Mouse (Mus musculus): Measurements from ENCODE around the gene Mtss1l.

Gene Mtss1l

DNA sequence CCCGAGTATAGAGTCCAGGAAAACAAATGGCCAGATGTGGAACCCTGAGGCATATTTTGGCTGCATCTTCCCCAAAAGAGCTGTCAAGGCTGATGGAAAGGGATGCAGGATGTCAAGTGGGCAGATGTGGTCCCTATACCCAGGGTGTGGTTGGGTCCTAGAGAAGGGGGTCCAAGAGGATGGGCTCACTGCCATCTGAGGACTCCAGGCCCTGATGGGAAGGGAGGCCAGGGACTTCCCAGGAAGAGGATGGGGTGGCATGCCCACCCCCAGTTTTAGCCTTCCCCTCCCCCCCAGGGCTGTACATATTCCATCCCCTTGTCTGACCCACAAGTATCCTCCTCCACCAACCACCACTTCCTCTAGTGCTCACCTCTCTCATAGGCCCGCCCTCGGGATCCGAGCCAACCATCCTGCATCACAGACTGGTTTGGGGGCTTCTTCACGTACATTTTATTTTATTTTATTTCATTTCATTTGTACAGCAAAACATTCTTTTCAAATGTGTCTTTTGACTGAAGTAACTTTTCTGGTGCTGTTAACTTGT lies 19.4 kb downstream of the Mtss1l start:
- no peak for DNase-seq (ENCODE audit: low read depth)

DNA sequence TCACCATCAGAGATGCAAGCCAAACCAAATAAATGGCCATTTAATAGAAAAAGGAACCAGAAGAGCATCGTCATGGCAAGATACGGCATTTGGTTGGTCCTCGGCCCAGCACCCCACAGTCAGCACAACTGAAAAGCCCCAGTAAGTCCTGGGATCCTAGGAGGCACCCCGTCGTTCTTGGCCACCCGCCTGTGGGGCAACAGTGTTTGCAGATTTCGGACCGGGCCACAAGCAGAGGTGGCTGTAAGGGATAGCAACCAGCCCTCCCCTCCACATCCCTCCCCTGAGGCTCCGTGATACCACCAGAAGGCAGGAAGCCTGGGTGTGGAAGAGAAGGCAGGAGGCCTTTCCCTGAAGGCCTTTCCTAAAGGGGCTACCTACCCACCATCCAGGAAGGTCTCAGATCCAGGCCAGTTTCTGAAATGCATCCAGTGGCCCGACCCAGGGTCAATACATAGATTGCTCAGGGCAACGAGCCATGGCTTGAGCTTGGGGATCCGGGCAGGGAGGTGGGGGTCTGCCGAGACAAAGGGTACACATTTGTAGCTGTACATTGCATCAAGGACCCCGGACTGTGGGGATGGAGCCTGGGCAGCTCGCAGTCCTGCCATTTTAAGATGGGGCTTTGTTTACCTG lies 20.7 kb downstream of the Mtss1l start:
- no peak for DNase-seq (ENCODE audit: low read depth)

DNA sequence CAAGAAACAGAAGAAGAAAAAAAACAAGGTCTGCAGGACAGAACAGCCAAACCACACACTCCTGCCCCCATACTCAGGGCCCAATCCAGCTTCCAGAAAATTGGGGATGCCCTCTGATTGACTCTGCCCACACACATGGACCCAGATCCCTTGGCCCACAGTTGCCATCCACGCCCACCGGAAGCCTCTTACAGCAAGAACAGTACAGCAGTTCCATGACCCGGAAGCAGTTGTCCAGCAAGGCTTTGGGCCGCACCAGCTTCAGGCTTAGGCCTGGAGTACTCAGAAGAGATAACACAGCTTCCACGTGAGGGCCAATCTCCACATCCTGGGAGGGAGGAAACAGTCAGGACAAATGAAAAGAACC lies 21.2 kb downstream of the Mtss1l start:
- no peak for DNase-seq (ENCODE audit: low read depth)

DNA sequence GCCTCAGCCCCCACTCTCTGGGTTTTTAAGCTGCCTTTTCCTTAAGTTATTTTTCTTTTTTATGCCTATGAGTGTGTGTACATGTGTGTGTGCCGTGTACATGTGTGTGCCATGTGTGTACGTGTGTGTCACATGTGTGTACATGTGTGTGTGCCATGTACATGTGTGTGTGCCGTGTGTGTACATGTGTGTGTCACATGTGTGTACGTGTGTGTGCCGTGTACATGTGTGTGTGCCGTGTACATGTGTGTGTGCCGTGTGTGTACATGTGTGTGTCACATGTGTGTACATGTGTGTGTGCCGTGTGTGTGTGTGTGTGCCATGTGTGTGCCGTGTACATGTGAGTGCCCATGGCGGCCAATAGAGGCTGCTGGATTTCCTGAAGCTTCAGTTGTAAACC lies 23.9 kb downstream of the Mtss1l start:
- no peak for DNase-seq (ENCODE audit: low read depth)

DNA sequence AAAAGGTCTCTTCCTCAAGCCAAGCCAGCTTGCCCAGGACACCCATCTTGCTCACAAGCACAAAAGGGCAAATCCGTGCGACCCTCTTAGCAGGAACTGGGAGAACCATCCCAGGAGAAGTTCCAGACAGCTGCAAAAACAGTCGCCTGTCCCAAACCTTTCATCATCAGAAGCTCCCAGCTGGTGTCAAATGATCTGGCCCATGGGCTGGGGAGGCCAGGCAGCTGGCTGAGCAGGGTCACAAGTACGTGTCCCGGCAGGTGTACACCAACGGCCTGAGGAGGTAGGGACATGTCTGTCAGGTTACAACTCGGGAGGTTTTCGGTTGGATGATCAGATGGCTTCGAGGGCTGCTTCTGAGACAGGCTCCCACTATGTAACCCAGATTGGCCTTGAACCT lies 25.4 kb downstream of the Mtss1l start:
- no peak for DNase-seq (ENCODE audit: low read depth)

DNA sequence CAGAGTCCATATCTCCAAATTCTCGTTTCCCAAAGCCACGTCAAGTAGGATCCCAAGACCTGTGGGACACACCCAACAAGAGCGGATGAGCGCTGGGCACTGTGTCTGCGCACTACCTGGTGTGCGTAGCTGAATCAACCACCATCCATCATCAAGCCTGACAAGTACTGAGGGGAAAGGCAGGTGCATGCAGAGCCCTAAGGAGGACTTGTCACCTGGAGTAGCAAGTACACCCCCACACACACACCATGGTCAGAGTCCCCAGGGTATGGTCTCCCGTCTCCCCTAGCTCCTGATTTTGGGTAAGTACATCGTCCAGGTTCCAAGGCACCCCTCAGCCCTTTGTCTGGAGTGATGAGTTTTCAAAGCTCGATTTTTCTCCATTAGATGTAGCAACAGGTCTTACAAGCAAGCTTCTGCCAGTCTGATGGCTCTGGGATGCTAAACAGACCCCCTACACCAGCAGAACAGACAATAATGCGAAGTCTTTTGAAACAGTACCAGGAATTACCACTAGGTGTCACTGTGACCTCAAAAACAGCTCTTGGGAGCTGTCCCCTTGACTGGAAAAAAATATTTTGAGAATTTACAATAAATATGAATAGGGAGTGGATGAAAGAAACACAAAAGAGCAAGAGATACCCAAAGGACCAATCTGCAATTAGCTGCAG lies 28.4 kb downstream of the Mtss1l start:
- DNase-seq (ENCODE audit: low read depth): peak; percentile 56

DNA sequence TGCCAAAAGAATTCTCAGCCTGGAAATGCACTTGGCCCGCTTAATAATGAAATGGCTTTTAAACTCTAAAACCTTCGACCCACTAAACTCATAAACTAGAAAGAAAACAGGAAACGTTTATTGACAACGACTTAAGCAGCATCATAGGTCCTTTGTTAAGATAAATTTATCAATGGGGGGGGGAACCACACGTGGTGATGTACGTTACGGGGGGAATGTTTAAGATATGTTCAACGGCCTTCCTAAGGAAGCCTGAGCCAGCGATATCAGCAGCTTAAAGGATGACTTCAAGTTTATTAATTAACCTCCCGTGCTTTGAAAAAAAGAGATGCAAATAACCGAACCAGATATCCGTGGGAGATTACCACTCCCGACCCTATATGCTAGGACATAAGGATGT lies 29.0 kb downstream of the Mtss1l start:
- DNase-seq (ENCODE audit: low read depth): no peak

DNA sequence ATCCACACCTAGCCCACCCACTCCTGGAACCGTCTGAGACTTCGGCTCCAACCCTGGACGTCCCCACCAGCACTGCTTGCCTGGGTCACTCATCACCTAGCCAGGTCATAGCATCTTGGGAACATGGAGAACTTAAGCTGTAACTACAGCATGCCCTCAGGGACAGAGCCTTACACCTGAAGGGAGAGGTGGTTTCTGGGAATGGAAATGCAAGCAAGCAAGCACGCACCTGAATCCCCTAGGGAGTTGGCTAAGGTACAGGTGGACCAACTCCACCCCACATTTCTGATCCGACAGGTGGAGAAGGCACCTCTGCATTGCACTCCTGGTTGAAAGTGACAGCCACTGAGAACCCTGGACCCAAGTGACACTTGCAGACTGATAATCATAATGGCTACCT lies 30.2 kb downstream of the Mtss1l start:
- no peak for DNase-seq (ENCODE audit: low read depth)

DNA sequence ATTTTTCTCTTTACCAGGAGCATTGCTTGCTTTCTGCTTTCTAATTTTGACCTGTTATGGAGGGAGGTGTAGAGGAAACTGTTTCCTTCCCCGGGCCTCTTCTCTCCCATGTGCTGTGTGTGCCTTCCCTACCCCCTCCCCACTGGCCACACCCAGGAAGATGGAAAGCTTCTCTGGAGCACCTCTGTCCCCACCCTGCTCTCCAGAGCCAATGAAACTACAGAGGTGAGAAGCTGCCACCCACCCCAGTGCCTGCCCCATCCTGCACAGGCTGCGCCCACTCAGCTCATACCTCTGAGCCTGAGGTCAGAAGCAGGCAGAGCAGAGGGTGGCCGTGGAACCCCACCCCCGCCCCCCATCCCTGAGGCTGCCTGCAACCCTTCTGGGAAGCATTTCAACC lies 33.4 kb downstream of the Mtss1l start:
- DNase-seq (ENCODE audit: low read depth): no peak

DNA sequence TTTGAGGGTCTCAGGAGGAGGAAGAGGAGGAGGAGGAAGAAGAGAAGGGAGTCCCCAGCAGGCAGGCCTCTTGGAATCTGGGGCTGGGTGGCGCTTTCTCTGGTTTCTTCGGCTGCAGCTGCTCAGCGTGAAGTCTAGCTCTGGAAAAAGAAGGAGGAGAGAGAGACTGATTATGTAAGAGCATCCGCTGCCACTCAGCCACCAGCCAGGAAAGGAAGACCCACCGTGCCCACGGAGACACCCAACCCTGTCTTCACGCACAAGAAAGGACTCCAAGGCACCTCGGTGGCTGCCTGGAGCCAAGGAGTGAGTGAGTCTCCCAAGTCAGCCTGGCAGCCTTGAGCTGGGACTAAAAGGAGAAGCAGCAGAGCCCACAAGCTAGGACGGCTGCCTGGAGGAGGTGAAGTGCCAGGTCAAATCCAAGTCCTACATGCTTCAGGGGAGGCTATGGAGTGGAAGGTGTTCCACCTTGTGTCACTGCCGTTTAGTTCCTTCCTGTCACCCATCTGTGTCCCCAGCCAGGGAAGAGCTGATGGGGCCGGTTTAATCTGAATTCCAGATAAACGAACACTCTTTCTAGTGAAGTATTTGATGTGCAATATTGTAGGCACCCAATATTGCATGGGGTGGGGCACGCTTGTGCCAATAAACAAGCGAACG lies 34.4 kb downstream of the Mtss1l start:
- no peak for DNase-seq (ENCODE audit: low read depth)

DNA sequence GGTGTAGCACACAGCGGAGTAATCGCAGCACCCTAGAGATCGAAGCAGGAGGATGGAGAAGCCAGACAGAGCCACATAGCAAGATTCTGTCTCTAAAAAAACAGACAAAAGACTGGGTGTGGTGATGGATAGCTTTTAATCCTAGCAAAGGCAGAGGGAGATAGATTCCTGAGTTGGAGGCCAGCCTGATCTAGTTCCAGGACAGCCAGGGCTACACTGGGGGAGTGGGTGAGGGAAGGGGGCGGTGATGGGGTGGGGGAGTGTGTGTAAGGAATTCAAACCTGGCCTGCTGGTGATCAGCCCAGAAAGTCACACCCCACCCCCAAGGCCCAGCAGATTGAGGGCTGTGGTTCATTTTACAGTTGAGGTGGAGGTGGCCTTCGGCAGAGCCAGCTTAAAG lies 34.9 kb downstream of the Mtss1l start:
- no peak for DNase-seq (ENCODE audit: low read depth)

DNA sequence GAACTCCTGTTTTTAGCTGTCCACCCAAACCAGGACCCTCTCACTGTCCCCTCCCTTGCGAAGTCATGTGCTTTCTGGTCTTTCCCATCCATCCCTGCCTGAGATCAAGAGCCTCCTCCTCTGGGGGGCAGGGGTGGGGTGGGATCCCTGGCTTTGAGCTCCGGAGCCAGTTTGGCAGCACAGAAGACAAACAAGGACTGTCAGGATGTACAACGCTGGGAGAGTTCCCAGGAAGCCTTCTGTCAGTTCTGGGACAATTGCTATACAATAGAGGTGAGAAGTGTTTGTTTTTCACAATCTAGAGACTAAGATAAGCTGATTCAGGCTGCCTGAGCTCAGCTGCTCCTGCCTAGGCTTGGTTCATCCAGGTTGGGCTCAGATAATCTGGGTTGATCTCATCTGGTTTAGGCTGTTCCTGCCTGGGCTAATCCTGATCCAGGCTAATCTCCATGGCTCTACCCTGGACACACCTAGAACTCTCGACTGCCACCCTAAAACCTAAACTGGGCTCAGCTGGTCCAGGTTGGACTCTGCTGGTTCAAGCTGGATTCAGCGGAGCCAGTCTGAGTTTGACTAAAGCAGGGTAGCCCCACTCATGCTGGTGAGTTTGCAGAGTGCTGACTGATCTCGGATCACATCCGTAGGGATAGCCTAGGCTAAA lies 39.1 kb downstream of the Mtss1l start:
- no peak for DNase-seq (ENCODE audit: low read depth)

DNA sequence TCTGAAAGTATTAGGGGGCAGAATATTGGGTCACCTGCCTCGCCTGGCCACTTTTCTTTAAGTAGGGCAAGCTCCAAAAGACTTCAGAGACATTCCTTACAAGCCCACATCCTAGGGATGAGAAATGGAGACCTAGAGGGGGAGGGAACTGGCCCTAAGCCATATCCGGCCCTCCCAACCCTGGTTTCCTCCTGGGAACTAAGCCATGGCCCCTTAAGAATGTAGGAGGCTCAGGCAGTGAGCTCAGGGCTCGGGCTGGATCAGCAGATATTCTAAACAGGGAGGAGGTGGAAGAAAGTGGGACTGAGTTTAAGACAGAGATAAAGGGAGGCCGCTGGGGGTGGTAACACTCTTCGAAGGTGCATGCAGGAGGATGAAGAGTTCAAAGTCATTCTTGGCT lies 39.9 kb downstream of the Mtss1l start:
- no peak for DNase-seq (ENCODE audit: low read depth)

DNA sequence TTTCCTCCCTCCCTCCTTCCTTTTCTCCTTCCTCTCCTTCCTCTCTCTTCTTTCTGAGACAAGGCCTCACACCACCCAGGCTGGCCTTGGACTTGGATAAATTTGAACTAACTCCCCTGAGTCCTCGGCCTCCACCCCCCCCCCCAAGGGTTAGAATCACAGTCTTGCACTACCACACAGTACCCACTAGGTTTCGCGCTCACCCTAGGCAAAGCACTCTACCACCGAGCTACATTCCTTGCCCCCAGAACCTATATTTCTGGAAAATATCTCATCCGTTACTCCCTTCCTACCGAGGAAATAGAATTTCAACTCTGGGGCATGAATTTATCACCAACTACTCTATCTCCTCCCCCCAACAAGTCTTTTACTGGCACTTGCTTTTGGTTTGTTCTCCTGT lies 40.7 kb downstream of the Mtss1l start:
- DNase-seq (ENCODE audit: low read depth): no peak

DNA sequence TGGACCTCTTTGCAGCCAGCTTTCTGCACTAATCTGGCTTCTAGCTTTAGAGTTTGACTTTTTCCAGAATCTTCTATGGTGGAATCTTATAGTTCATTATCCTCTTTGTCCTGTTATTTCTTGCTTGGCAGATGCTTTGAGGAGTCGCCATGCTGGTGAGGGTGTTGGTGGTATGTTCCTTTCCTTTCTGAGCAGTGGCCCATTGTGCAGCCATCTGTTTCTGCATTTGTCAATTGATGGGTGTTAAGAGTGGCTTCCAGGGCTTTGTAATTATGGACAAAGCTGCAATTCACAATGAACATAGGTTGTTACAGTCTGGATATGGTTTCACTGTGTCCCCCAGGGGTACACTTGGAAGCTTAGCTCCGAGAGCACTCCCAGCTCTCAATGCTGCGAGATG lies 43.4 kb downstream of the Mtss1l start:
- no peak for DNase-seq (ENCODE audit: low read depth)

DNA sequence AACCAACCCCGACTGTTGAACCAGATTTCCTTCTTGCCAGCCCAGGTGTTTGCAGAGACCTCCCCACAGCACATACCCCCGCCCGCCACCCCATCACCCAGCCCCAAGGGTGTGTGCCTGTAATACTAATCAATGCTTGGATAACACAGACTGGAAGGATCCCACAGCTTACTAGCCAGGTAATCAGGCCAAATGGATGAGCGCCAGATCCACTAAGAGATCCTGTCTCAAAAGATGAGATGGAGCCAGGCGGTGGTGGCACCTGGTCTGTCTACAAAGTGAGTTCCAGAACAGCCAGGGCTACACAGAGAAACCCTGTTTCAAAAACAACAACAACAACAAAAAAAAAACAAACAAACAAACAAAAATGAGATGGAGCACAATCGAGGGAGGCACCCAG lies 46.0 kb downstream of the Mtss1l start:
- no peak for DNase-seq (ENCODE audit: low read depth)

DNA sequence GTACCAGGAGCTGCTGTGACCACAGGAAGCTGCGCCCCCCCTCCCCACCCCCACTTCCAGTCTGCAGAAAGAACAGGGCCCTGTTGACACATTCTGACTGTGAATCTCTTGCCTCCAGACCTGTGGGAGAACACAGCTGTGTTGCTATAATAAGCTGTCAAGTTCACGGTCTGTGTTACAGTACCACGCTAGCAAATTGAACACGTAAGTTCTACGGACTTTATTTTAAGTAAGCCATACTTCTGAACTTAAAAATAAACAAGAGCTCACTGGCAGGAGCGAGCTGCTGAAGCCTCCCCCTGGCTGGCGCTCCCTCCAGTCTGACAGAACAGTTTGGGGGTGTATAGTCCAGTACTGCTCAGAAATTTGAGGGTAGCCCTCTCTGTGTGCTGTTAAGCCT lies 51.2 kb downstream of the Mtss1l start:
- no peak for DNase-seq (ENCODE audit: low read depth)

DNA sequence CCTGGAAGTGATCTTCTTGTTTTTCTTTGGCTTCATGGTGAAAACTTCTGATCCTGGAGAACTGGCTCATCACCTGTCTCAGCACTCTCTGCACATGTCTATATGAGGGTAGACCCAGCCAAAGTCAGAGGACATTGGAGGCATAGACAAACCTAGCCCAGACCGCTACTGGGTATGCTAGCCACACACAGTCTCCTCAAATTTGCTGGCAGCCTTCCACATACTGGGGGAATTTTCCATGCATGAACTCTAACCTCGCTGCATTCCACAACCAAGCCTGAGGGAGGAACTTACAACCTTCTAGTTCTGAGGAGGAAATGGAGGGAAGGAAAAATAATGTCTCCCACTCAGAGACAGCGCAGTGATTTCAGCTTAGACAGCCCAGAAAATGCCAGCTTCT lies 52.8 kb downstream of the Mtss1l start:
- no peak for DNase-seq (ENCODE audit: low read depth)

DNA sequence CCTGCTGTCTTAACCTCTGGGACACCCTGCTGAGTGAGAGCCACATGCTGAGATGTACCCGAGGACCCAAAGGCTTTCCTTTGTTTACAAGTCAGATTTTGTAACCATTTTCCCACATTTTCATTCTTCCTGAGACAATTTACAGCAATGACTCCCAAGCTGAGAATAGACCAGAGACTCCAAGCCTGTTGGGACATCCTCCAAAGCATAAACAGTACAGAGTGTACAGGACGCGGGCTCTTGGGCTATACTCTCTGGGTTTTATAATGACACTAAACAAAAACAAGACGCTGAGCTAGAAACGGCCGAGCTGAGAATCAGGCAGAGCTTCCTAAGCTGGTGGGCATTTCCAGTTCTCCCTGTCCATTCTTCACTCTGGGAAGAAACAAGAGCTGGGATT lies 53.4 kb downstream of the Mtss1l start:
- DNase-seq (ENCODE audit: low read depth): no peak

DNA sequence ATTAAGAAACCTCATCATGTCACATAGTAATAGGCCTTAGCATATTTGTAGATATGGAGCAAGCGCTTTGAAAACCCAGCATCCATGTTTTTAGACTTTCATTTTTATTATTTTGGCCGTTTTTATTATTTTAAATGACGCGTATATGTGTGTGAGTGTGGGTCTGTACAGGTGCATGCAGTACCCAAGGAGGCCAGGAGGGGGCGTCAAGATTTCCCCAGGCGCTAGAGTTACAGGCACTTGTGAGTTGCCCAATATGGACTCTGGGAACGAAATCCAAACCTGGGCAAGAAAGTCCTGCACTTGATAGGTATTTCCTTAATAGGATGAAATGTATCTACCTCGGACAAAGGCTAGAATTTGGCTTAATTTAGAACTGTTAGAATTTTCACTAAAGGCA lies 54.0 kb downstream of the Mtss1l start:
- DNase-seq (ENCODE audit: low read depth): no peak

DNA sequence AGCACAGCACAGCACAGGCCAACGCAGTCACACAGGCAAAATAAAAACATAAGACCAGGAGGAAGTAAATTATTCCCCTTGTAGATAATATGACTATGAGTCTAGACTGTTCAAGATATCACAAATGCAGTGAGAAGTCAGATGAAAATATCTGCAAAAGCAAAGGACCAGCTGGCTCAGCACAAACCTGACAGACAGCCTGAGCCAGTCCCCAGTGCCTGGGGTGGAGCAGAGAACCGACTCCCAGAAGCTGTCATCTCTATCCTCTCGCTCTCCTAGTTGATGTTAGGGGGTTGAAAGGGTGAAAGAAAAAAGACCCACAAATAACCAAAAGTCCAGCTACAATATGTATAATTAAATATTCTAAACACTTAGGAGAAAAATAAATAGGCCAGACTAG lies 54.4 kb downstream of the Mtss1l start:
- DNase-seq (ENCODE audit: low read depth): no peak

DNA sequence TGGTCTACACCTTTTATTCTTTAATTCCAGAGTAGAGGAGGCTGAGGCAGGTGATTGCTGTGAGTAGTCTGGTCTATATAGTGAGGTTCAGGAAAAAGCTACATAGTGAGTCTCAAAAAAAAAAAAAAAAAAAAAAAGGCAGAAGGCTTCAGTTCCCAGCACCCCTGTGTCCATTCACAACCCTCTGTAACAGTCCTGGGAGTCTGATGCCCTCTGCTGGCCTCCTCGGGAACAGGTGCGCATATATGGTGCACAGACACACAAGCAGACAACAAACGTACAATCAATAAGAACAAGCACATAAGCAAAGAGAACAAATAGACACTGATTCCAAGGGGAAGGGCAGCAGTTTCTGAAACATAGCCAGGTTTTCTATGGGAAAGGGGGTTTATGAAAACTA lies 55.1 kb downstream of the Mtss1l start:
- no peak for DNase-seq (ENCODE audit: low read depth)

Measured in c-Kit-positive CD71-positive TER-119-negative erythroid progenitor cells, embryonic 14.5 days (primary cell).